Mouse (Mus musculus): Measurements from ENCODE around the gene Chrd.

The Chrd gene

GRCm38 (mm10) chr16:20710370-20710769 is 22.6 kb upstream of the Chrd start:
- no peak for DNase-seq (ENCODE audit: extremely low read depth, insufficient read length, low spot score)

GRCm38 (mm10) chr16:20710810-20711209 is 22.1 kb upstream of the Chrd start:
- no peak for DNase-seq (ENCODE audit: extremely low read depth, insufficient read length, low spot score)

- no peak for DNase-seq (ENCODE audit: extremely low read depth, insufficient read length, low spot score)
These were observed 20.7 kb upstream of the Chrd start for GRCm38 (mm10) chr16:20712190-20712589.

GRCm38 (mm10) chr16:20712889-20713288 is 20.0 kb upstream of the Chrd start:
- DNase-seq (ENCODE audit: extremely low read depth, insufficient read length, low spot score) = no peak

GRCm38 (mm10) chr16:20714307-20715080 is 18.4 kb upstream of the Chrd start:
- no peak for DNase-seq (ENCODE audit: extremely low read depth, insufficient read length, low spot score)

GRCm38 (mm10) chr16:20715161-20715560 is 17.8 kb upstream of the Chrd start:
- no peak for DNase-seq (ENCODE audit: extremely low read depth, insufficient read length, low spot score)

GRCm38 (mm10) chr16:20715566-20715965 is 17.4 kb upstream of the Chrd start:
- no peak for DNase-seq (ENCODE audit: extremely low read depth, insufficient read length, low spot score)

GRCm38 (mm10) chr16:20715976-20716840 is 16.7 kb upstream of the Chrd start:
- DNase-seq (ENCODE audit: extremely low read depth, insufficient read length, low spot score) = peak; percentile 90

- no peak for DNase-seq (ENCODE audit: extremely low read depth, insufficient read length, low spot score)
These were observed 16.1 kb upstream of the Chrd start for GRCm38 (mm10) chr16:20716841-20717180.

- peak; percentile 100 for DNase-seq (ENCODE audit: extremely low read depth, insufficient read length, low spot score)
These were observed 15.5 kb upstream of the Chrd start, which contains the start of the genes Polr2h and Clcn2 for GRCm38 (mm10) chr16:20717181-20717977. Gene Polr2h, plus strand, starts transcription at chr16:20717665. Gene Clcn2, minus strand, starts transcription at chr16:20717746.

- no peak for DNase-seq (ENCODE audit: extremely low read depth, insufficient read length, low spot score)
These were observed 14.8 kb upstream of the Chrd start for GRCm38 (mm10) chr16:20717978-20718670.

- DNase-seq (ENCODE audit: extremely low read depth, insufficient read length, low spot score) = no peak
These were observed 11.1 kb upstream of the Chrd start for GRCm38 (mm10) chr16:20721808-20722207.

- no peak for DNase-seq (ENCODE audit: extremely low read depth, insufficient read length, low spot score)
These were observed 10.2 kb upstream of the Chrd start for GRCm38 (mm10) chr16:20722736-20723135.

GRCm38 (mm10) chr16:20723247-20723646 is 9.7 kb upstream of the Chrd start:
- no peak for DNase-seq (ENCODE audit: extremely low read depth, insufficient read length, low spot score)

- DNase-seq (ENCODE audit: extremely low read depth, insufficient read length, low spot score) = peak; percentile 59
These were observed 8.6 kb upstream of the Chrd start for GRCm38 (mm10) chr16:20724338-20724748.

GRCm38 (mm10) chr16:20725321-20725720 is 7.6 kb upstream of the Chrd start:
- no peak for DNase-seq (ENCODE audit: extremely low read depth, insufficient read length, low spot score)

- DNase-seq (ENCODE audit: extremely low read depth, insufficient read length, low spot score) = no peak
These were observed 7.2 kb upstream of the Chrd start for GRCm38 (mm10) chr16:20725750-20726149.

GRCm38 (mm10) chr16:20726384-20726783 is 6.5 kb upstream of the Chrd start:
- peak; percentile 74 for DNase-seq (ENCODE audit: extremely low read depth, insufficient read length, low spot score)

- DNase-seq (ENCODE audit: extremely low read depth, insufficient read length, low spot score) = no peak
These were observed 2.6 kb upstream of the Chrd start for GRCm38 (mm10) chr16:20730293-20730711.

GRCm38 (mm10) chr16:20731688-20732087 is 1.2 kb upstream of the Chrd start:
- no peak for DNase-seq (ENCODE audit: extremely low read depth, insufficient read length, low spot score)

All from 3134 (cell line).